Mouse (Mus musculus): ENCODE results near the gene Gm9732.
"Not testable (repeated sequence)": the region's sequence is repeated elsewhere in the genome, so short reads cannot be mapped to it uniquely, and the experiment has no call there.

Gm9732 gene

DNA sequence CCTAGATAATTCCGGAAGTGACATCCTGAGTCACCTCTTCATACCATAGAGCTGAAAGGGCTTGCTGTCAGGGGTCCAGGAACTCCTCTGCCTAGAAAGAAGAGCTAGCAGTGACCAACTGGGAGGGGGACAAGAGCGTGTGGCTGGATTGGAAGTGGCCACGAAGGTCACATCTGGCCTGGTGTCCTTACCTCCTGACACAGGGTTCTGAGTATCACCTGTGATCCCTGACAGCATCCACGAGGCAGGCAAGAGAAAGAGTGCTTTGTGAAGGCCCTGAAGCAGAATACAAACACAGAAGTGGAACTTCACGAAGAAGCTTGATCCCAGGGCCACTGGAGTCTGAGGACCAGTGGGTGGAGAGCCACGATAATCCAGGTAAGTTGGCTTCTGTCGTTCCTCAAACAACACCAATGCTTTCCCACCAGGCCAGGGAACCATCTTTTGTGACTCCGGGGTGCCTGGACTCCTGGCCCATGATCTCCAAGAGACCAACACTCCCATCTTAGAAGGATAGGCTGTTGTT lies at the start of gene Gm9732:
Gene Gm9732 (plus strand): TSS at position 51 of the 526 bp plus-strand sequence.
- DNase-seq = not testable (repeated sequence)

DNA sequence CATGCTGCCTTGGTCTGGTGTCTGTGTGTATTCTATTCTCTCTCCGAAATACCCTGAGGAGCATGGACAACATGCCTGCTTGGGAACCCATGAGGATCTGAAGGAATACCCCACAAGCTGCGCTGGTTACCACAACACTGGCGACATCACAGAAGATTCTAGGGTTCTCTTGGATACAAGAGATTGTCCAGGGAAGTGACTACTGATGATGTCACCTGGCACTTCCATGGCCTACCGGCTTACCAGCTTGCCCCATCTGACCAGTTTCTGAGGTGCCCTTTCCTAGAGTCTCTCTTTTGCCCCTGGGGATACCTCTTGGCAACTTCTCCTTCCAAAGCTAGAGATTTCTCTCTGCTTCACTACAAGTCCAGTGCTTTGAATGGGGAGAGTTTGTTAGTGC lies 39.6 kb upstream of the Gm9732 start, which contains the start of gene Gm8122:
Gene Gm8122 (minus strand): TSS at position 101 of the 400 bp plus-strand sequence.
- not testable (repeated sequence) for DNase-seq

DNA sequence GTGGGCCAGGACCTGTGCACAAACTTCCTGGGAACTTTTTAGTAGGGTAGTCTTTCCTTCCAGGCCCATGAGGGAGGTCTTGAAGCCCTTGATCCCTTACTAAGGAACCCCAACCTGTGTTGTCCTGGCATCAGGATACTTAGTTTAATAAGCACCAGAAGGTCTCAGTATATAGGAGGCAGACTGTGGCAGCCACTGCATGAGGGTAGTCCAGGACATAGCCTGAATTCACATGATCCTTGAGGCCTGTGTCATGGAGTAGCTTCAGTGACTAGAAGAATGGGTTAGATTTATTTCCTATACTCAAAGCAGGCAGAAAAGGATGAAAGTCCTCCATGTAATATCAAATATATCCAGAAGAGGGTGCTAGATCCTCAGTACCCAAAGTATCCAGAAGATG lies 37.1 kb upstream of the Gm9732 start:
- DNase-seq = not testable (repeated sequence)

DNA sequence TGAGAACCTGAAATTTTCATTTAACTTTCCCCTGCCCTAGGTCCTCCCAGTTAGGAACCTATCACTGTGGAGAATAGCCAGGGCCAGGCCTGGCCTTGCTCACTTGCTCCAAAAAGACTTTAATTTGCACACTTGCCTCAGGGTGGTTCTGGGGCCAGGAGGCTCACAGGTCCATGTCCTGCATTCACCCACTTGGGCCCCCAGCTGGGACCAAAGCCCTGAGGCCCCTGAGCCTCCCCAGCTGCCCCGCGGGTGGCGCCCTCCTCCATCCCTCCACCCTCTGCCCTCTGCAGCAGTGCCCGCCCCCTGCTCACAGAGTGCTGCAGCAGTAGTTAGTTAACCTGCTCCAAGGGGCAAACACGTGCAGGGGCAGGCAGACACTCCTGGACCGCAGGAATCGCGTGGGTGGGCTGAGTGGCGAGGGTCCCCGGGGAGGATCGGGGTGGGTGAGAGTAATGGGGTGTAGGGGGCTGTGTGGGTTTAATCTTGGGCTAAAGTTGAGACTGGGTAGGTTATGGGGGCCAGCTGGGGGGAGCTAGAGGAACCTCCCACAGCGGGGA lies 25.1 kb upstream of the Gm9732 start:
- not testable (repeated sequence) for DNase-seq

DNA sequence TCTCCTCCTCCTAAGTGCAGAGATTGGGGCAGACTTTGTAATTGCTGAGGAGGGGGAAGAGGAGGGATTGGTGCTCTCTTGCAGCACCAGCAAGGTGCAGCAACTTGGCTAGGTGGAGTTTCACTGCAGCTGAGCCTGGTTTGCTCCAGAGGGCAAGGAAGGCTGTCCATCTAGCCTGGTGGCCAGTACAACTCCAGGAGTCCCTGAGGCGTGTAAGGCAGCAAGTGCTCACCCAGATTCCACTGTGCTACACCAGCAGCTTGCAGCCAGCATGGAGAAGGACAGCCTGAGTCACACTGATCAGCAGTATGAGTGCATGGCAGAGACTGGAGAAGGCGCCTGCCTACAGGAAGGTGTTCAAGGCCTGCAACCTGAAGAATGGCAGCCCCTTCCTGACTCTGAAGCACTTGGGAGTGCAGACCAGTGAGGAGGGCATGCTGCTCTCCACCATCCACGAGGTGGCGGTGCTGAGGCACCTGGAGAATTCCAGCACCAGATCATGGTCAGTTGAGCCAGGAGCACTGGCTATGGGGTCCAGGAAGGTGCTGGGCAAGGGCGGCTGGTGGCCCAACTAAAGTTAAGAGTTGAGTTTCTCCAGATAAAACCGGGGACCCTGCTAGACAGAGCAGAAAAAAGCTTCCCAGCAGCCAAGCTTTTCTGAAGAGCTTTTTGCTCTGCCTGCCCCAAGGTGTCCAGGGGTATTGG lies 24.1 kb upstream of the Gm9732 start:
- DNase-seq = not testable (repeated sequence)

DNA sequence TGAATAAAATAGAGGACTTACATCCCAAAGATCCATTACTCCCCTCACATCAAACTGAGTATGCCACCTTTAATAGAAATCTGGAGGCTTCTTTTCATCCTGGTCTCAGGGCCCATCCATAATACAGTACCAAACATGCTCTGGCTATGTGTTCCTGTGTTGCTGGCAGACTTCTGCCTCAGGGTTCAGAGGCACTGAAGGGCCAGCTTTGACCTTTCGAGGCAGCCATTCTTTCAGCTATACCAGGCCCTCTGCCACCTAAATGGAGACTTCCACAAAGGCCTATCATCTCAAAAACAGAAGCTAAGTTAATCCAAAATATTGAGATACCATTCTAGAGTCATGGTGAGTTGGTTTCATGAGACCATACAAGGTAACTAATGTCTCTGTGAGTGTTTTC lies 18.3 kb upstream of the Gm9732 start:
- not testable (repeated sequence) for DNase-seq

DNA sequence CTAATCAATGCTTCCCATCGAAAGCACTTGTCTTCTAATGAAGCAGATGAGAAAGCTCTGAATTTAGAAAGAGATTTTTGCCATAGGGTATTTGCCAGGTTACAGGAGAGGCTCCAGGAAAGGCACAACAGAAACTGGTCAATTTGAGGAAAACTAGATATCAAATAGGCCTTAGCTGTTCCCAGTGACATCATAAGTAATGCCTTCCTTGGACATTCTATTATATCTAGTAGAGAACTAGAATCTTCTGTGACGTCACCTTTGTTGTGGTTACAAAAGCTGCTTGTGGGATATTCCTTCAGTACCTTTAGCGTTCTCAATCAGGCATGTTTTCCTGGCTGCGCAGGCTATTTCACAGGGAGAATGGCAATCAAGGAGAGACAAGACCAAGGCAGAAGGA lies 16.5 kb upstream of the Gm9732 start, which contains the start of gene Gm8126:
Gene Gm8126 (plus strand): TSS at position 301 of the 400 bp plus-strand sequence.
- DNase-seq = not testable (repeated sequence)

DNA sequence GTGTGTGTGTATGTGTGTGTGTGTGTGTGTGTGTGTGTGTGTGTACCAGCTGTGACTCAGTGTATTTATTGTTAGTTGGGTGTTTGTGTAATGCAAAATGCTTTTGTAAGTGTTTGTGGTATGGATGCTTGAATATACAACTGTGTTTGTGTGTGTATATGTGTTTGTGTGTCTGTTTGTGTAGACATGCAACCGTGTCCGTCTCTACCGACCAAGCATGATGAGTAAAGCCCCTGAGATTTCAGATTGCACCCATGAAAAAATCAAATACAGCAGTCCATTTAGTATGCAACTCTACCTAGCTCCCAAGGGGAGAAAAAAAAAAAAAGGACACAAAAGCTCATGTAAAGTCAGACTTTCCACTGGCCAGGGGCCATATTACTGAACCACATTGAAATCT lies 11.4 kb upstream of the Gm9732 start:
- DNase-seq = not testable (repeated sequence)

DNA sequence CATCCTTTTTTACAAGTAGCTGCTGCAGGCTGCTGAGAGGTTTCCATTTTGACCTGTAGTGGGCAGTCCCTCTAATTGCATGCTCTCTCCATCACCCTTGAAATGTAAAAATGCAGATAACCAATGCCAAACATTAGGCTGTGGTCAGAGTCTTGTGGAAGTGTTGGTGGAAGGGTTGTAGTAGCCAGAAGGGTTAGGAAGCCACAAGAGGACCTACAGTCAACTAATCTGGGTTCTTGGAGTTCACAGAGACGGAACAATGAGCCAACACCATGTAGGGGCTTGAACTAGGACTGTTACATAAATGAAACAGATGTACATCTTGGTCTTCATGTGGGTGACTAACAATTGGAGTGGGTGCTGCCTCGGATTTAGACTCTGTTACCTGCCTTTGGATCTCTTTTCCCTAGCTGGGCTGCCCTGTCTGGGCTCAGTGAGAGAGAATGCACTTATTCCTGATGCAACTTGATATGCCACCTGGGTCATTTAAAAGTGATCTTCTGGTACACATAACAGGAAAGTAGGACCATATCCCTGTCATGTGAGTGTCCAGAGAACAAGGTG lies 6.2 kb upstream of the Gm9732 start:
- not testable (repeated sequence) for DNase-seq

DNA sequence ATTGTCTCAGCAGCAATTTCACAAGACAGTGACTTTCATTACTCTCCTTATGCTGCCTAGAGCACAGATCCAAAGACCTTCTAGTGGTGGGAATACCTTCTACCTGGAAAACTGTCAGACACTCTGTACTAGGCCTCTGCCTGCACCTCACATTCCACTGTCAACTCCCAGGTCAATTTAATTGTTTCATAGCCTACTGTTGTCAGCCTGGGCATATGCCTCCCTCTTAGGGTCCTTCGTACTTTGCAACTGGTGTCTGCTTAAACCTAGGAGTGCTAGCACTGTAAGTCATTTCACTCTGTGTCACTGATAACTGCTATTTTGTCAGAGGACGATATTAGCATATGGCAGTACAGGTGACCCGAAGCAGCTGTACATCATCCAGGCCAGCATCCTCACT lies 5.6 kb upstream of the Gm9732 start:
- not testable (repeated sequence) for DNase-seq

DNA sequence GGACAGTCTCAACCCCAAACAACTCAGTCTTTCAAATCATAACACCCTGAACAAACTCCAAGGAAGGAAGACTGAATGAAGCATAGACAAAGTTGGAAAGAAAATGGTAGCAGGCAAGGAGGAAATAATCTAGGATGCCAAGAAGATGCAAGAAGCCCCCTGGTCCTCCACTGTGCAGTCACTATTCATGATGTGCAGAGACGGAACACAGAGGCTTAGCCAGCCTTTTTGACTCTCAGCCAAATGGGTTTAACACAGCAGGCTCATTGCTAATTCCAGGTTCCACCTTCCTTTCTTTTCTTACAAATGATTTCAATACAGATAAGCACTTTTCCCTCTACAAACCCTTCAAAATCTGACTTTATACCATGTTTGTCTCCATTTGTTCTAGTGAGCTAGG lies 1.7 kb upstream of the Gm9732 start:
- not testable (repeated sequence) for DNase-seq

DNA sequence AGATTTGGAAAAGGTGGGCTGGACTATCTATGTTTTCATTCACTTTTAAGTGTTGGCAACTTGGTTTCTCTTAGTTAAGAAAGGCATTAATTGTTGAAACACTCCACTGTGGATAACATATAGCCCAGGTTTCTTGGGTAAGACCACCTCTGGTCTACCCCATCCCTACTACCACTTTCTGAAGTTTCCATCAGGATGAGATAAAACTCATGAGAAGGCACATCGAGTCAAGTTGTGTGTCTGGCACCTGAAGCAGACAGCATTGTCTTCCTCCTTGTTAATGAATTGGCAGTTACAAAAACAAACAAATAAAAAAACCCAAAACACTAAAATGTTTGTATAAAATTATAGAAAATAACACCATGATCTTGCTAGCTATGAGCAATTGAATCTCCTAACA lies 916 bp downstream of the Gm9732 start:
- DNase-seq = not testable (repeated sequence)

DNA sequence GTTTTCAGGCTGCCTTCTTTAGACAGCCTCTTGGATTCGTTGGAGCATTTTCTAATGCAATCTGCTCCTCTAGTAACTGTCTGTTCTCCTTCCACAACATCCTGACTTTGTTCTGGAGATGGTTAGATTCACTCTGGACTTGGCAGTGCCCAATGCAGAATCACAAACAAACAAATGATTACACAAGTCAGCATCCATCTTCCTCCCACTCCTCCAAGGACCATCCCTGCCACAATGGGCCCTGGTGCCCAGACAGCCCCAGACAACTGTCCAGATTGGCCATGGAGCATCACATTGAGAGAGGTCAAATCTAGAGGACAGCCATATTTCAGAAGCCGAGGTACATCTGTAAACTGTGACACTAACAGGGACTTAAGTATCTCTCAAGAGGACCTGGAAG lies 2.6 kb downstream of the Gm9732 start:
- not testable (repeated sequence) for DNase-seq

DNA sequence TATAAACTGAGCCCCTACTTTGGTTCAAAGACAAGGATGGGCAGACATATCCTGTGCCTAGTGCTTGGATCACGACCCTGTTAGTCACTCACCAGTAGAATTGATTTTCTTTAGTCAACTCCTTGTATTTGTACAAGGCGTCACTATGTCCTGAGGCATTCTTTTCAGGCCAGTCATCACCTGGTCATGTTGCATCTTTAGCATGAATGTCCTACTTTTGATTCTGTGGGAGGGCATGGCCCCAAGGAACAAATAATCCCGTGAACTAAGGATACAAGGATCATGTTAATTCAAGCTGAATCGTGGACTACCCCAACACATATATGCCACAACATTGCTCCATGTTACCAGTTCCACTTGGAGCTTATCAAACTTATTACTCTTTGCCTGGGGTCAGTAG lies 3.3 kb downstream of the Gm9732 start:
- not testable (repeated sequence) for DNase-seq

DNA sequence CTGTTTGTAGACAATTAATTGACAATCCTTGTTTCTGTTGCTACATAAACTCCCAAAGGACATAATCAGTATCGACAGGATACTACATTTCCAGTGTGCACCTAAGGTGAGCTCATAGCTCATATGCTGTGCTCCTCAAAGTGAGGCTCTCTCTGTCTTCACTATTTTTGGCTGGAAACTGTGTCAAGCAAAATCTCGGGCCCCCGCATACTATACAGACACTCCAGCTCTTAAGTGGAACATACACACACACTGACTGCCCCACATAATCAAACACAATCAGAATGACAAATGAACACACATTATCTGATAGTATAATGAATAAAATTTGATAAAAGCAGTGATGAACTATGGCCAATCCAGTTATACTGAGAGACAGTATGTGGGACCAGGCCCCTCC lies 3.8 kb downstream of the Gm9732 start:
- DNase-seq = not testable (repeated sequence)

DNA sequence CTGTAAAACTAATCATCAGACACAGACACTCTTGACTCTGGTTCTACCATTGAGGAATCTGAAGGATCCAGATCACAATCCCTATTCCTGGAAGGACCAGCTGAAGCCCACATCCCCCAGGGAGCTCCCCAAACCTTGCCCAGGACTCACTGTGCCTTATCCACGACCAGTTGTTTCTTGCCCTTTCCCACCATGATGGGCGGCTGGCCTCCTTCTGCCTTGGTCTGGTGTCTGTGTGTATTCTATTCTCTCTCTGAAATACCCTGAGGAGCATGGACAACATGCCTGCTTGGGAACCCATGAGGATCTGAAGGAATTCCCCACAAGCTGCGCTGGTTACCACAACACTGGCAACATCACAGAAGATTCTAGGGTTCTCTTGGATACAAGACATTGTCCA lies 18.7 kb downstream of the Gm9732 start, which contains the start of gene Gm8127:
Gene Gm8127 (minus strand): TSS at position 330 of the 400 bp plus-strand sequence.
- DNase-seq = not testable (repeated sequence)

DNA sequence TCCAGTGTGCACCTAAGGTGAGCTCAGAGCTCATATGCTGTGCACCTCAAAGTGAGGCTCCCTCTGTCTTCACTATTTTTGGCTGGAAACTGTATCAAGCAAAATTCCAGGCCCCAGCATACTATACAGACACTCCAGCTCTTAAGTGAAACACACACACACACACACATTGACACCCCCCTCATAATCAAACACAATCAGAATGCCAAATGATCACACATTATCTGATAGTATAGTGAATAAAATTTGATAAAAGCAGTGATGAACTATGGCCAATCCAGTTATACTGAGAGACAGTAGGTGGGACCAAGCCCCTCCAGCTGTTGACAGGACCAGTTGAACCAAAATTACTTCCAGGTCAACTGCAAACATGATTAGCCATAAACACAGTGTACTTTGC lies 44.7 kb downstream of the Gm9732 start:
- DNase-seq = not testable (repeated sequence)

DNA sequence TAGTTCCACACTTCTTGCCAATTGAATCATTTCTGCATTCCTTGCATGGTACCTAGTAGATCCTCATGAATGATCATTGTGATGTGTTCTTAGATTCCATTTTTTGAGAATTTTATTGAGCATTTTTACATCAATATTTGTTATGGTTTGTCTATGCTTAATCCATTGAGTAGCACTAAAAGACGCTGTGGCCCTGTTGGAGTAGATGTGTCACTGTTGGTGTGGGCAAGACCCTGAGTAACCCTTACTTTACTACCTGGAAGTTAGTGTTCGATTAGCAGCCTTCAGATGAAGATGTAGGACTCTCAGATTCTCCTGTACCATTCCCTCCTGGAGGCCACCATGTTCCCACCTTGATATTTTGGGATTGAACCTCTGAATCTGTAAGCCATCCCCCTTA lies 53.8 kb downstream of the Gm9732 start:
- DNase-seq = not testable (repeated sequence)

DNA sequence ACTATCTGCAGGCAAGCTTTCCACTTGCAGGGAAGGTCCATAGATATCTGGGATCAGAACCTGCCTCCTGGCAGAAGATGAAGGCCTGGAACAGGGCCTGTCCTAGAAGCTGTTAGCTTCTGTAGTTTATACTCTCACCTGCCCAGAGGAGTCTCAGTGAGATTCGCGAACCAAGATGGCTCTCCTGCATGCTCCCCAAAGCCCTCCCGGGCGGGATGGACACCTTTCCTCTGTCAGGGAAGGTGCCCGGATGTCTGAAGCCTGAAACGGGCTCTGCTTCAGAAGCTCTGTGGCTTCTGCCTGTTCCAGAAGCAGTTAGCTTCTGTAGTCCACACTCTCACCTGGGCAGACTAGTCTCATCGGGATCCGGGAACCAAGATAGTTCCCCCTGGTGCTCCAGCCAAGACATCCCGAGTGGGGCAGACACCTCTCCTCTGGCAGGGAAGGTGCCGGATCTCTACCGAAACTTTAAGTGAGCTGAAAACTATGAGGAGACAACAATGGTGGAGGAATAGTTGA lies 56.6 kb downstream of the Gm9732 start:
- not testable (repeated sequence) for DNase-seq

DNA sequence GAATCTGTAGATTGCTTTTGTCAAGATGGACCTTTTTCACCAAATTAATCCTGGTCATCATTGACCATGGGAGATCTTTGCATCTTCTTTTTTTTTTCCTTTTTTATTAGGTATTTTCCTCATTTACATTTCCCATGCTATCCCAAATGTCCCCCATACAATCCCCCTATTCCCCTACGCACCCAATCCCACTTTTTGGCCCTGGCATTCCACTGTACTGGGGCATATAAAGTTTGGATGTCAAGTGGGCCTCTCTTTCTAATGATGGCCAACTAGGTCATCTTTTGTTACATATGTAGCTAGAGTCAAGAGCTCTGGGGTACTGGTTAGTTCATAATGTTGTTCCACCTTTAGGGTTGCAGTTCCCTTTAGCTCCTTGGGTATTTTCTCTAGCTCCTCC lies 62.8 kb downstream of the Gm9732 start:
- DNase-seq = not testable (repeated sequence)

DNA sequence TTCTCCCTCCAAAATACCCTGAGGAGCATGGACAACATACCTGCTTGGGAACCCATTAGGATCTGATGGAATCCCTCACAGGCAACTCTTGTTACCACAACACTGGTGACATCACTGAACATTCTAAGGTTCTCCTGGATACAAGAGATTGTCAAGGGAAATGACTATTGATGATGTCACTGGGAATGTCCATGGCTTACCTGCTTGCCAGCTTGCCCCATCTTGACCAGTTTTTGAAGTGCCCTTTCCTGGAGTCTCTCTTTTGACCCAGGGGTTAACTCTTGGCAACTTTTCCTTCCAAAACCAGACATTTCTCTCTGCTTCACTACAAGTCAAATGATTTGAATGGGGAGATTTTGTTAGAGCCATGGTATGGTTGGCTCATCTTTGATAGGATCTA lies 72.9 kb downstream of the Gm9732 start, which contains the start of gene 1700001F09Rik:
Gene 1700001F09Rik (minus strand): TSS at position 101 of the 400 bp plus-strand sequence.
- not testable (repeated sequence) for DNase-seq

DNA sequence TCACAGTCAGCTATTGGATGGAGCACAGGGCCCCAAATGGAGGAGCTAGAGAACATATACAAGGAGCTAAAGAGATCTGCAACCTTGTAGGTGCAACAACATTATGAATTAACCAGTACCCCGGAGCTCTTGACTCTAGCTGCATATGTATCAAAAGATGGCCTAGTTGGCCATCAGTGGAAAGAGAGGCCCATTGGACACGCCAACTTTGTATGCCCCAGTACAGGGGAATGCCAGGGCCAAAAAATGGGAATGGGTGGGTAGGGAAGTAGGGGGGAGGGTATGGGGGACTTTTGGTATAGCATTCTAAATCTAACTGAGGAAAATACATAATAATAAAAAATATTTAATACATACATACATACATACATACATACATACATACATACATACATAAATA lies 78.1 kb downstream of the Gm9732 start:
- DNase-seq = not testable (repeated sequence)

Data from cerebellum, adult 11-12 months (tissue).